Mouse (Mus musculus) fat pad, adult 2 months (tissue): ENCODE measurements around the gene Ssbp2.

ENCODE experiments used
- DNase-seq: peaks from one replicate; pipeline ENCODE4 v3.0.0-alpha.2; 2011; ENCODE audit warnings: low read depth, low spot score; ENCODE audit errors: extremely low read depth

Gene Ssbp2

DNA sequence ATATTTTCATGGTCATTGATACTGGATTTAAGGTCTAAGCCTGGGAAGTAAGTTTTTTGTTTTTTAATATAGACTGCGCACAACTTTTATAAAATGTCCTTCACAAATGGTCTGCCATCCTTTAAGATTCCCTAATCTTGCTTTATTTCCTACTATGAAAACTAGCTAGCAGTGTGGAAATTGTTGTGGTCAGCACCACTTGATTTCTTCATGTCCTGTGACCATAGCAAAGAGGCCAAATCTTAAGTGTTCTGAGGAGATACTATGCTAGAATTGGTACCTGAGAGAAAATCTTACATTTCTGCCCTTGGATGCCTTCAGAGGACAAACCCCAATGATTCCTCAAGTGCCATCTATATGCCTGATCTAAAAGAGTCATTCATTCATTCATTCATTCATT, 60.9 kb downstream of the Ssbp2 start:
- DNase-seq: no peak

DNA sequence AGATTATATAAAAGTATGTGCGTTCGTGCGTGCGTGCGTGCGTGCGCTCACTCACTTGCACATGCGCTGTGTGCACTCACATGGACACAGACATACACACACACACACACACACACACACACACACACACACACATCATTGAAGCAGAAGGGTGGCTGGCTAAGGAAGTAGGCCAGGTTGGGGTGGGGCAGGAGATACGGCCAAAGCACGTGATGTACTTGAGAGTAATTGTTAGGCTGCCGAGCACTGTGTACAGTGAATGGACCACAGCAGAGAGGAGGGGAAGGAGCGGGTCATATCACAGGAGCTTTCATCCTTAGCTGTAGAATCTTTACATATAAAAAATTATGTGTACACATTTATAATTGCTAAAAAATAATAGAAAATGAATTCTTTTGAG, 66.0 kb downstream of the Ssbp2 start:
- DNase-seq: no peak

DNA sequence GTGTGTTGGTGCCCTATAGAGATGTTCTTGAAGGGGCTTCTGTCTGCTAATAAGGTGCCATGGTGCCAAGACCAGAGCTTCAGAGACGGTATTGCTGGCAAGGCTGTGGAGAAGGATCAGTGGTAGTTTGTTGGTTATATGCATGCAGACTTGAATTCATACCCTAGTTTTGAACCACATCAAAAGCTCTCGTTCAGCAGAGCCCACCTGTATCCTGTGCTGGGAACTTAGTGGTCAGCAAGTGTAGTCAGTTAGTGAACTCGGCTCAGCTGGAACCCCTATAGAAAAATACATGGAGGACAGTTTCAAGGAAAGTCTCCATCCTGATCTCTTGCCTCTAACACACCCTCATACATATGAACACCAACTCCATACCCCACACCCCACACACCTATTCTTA, 69.7 kb downstream of the Ssbp2 start:
- DNase-seq: no peak

DNA sequence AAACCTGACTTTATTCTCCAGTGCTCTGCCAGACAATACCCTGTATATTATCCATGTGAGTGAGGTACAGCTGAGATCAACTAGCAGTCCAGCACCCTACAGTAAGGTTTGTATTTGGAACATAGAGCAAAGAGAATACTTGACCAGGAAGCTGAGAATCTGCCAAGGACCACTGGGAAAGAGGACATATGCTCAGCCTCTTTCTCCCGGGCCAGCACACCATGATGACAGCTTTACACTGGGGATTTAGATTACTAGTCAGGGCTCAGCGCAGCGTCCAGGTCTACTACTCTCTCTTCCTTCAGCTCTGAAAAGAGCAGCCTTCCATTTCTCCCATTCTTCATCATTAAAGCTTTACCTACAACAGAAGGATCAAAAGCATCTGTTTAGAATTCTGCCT, 76.6 kb downstream of the Ssbp2 start:
- no peak for DNase-seq

DNA sequence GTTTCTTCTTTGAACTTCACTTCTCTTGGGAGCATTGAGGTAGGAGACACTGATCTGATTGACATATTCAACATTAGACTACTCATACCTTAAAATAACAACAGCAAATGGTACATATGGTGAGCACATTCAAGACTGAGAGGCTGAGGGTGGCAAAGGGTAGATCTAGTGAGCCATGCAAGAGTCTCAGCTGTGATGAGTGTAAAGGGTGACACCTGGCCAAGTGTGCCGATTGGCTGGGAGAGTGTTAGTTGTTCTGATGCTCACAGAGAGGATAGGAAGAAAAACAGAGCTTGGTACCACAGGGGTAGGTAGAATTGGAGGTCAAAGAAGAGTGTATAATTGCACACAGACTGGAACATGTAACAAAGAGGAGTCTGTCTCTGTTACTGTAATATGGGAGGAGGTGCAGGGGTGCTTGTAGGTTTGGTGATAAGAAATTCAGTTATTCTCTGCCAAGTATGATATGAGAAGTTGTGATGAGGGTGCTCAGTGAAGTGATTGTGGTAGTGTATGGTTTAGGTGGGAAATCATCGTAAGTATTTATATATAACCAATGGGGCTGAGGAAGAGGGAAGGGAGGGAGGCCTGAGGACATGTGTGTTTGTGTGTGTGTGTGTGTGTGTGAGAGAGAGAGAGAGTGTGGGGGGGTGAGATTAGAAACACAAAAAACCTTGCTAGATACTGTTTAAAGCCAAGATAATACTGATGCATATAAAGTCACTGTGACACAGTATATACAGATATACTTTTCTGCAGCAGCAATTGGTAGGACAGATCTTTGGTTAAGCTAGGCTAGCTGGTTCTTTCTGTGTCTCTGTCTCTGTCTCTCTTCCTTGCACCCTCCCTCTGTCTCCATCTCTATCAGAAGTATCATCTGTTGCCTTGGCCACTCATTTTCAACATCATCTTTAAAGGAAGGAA, 80.3 kb downstream of the Ssbp2 start:
- DNase-seq: no peak

DNA sequence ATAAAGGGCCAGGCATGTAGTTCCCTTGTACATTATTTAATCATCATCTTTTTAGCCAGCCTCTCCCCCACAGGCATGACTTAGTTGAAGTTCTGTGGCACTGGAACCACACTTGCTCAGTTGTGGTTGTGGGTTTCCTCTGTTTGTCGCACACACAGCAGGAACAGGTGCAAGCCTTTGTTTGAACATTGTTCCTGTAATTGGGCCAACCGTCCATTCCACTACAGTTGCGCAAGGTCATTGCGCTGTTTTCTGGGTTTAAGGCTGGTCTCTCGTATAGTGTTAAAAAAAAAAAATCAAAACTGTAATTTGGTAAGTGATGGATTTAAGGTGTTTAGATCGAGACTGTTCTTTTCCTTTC, 81.0 kb downstream of the Ssbp2 start:
- no peak for DNase-seq

DNA sequence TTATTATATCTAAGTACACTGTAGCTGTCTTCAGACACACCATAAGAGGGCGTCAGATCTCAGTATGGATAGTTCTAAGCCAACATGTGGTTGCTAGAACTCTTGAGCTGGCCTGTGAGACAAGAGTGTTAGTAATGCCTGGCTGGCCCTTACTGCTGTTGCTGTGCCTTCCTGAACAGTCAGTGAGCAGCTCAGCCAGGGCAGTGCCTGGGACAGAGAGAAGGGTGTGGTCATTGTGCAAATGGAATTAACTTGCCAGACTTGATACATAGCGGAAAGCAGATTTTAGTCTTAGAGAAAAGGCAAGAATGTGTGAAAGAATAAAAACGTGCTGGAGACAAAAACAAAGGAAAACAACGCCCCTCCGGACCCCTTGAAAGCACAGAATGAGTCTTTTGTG, 83.5 kb downstream of the Ssbp2 start:
- DNase-seq: no peak

DNA sequence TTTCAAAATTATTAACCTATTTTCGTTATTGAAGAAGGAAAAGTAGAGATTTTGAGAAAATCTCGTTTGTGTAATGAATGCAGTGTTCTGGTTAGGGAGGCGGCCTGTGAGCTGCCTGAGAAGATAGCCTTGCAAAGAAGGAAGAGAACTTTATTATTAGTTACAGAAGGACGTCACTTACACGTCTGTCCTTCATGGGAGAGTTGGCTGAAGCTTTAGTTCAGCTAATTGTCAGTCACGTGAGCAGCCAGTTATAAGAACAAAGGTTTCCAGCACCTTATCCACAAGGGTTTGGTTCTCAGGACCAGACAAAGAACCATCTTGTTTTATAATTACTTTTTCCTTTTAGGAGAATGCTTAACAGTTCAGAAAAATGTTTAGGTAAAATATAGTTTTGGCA, 104.0 kb downstream of the Ssbp2 start:
- DNase-seq: no peak

DNA sequence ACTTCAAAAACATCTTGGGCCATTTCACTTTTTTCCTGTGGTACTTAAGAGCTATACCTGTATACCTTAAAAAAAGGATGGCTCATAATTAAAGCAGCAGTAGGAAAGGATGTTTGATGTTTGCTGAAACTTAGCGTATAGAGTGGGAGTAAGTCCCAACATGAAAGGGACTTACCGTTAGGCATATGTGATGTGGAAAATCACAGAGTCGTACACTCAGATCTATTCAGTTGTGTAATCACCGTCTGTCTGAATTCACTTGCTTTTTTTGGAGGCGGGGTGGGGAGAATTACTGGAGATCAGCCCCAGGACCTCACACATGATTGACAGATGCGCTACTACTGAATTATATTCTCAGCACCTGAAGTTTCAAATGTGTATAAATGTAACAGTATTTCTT, 104.7 kb downstream of the Ssbp2 start:
- DNase-seq: no peak

DNA sequence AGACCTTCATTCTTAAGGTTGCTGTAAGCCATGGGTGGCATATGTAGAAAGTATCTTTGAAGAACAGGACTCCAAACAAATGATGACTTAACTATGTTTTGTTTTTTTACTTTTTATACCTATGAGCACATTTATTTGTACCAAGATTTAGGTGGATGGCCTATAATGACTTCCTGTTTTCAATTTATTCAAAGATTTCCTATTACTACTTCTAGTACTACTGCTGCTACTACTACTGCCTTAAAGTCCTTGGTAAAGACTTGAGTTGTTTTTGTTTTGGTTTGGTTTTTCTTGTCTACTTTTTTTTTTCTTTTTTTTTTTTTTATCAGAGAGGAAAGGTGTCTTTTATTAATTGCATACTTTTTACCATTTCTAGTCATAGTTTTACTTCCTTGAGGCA, 121.4 kb downstream of the Ssbp2 start:
- DNase-seq: no peak

DNA sequence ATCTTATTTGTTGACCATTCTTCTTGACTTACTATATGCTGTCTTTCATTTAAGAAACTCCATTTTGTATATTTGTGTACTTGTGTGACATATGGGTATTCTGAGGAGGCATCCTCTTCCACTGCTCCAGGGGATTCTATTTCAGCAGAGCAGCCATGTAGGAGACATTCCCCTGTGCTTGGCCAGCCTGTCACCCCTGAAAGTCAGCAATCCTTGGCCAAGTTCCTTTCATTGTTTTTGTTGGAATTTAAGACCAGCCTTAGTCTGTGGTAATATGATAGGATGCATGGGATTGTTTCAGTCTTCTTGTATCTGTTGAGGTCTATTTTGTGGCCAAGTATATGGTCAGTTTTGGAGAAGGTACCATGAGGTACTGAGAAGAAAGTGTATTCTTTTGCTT, 122.1 kb downstream of the Ssbp2 start:
- no peak for DNase-seq

DNA sequence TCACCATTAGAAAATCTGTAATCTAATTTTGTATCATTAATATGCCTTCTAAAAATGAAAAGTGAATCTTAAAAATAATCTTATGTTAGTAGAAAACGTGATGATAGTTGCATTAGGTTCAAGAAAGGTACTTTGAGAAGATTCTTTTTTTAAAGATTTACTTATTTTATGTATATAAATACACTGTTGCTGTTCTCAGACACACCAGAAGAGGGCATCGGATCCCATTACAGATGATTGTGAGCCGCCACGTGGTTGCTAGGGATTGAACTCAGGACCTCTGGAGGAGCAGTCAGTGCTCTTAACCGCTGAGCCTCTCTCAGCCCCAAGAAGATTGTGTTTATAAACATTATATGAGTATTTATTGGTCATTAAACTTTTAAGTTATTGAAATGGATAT, 126.3 kb downstream of the Ssbp2 start:
- no peak for DNase-seq

DNA sequence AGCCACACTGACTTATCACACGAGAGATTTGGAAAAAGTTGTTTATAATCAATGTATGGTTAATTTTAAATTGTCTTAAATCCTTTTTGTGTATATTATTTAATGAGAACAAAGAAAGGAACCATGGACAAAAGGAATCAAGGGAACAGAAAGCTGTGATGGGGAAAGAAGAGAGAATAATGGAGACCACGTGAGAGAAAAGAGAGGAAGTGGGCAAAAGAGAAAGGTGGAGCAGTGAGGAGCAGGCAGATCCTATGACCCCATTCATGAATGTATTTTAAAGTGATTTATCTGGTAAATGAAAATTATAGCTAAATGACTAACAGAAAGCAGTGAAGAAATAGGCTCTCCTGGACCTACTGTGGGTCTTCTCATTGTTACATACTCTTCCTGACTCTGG, 128.4 kb downstream of the Ssbp2 start:
- no peak for DNase-seq

DNA sequence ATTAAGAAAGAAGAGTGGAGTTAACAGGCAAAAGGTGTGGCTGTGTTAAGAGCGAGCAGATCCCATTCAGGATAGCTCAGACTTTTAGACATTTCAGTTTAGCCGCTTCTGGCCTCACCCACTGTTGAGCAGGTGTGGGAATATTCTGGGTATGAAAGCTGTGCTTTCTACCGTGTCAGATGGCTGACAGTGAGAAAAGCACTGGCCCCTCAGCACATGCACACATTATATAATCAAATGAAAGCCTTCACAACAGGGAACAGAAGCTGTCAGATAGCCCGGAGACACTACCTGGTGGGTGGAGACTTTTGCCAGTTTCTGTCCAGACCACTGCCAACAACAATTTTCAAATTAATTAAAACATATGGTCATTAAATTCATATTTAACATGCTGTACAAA, 131.8 kb downstream of the Ssbp2 start:
- no peak for DNase-seq

DNA sequence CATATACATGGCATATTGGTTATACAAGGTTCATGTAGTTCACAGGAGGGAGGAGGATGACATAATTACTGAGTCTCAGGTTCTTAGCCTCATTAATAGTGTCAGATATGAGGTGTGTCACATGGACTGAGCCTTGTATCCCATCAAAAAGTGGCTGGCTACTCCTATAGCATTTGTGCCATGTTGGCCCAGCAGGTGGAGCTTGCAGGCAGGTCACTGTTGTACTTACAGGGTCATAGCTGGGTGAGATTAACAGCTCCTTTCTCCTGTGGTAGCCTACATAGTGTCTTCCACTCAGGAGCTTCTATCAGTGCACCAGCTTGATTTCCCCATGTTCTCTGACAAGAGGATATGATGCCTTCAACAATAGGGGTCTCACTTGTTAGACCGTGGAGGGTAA, 135.2 kb downstream of the Ssbp2 start:
- no peak for DNase-seq

DNA sequence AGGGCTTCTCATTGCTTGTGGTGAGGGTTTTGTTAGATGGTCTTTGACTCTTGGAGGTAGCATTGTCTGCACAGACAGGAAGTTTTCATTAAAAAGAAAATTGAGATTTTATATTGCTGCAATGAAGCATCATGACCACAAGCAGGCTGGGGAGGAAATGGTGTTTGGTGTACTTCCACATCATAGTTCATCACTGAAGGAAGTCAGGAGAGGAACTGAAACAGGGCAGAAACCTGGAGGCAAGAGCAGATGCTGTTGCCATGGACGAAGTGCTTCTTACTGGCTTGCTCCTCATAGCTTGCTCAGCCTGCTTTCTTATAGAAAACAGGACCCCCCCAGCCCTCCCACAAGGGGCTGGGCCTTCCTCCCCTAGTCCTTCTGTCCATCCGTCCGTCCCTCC, 139.5 kb downstream of the Ssbp2 start:
- no peak for DNase-seq

DNA sequence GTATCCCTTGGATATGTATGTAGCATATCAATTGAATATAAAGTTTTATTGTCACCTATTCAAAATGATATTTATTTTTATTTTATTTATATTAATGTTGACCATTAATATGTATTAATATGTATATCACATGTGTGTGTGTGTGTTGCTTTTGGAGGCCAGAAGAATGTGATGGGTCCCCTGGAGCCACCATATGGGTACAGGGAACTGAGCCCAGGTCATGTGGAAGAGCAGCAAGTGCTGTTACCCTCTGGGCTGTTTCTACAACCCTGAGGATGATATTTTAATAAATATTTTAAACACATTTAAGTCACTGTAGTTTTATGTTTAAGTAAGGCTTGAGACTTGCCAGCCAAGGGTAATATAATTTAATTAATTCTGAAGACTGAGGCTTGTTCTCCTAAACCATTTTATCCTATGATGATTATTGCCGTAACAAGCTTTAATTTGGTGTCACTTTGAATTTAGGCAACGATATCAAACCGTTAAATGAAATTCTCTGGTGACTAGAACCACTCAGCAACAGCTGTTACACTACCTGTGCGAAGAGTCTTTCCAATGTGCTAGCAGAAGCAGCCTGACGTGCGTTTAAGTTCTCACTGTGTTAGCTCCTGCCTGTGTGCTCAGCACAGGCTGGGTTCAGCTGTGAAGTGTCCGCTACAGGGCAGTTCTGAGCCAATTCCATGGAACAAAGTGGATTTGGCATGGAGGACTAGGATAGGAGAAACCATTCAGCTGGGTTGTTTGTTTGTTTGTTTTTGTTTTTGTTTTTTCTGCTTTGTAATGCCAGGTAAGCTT, 145.2 kb downstream of the Ssbp2 start:
- no peak for DNase-seq

DNA sequence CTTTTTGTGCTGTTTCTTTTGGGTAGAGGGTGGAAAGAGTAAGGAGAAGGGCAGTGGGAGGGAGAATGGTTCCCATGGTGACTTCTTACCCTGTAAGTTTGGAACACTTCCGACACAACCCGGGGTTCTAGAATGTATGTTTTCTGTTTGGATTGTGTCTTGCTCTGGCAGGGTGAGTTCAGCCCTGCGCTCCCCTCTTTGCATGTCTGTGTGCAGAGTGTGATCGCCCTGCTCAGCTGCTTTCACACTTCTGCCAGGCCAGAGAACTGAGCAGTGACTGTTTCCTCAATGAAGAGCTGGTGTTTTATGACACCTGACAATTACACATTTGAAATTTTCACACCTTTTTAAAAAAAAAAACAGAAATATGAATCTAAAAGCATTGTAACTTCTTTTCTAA, 150.5 kb downstream of the Ssbp2 start:
- no peak for DNase-seq

DNA sequence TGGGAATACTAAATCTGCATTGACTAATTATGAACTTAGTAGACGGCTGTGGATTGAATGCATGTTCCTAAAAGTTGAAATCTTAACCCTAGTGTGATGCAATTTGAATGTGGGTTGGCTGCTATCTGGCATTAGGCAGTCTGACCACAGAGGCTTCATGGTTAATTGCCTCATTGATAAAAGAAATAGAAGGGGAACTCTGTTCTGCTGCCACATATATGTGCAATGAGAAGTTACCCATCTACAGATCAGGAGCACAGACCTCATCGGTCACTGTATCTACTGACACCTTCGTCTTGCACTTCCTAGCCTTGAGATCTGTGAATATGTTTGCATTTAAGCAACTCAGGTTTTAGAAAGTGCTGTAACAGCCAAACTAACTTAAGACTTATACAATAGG, 151.8 kb downstream of the Ssbp2 start:
- DNase-seq: no peak

DNA sequence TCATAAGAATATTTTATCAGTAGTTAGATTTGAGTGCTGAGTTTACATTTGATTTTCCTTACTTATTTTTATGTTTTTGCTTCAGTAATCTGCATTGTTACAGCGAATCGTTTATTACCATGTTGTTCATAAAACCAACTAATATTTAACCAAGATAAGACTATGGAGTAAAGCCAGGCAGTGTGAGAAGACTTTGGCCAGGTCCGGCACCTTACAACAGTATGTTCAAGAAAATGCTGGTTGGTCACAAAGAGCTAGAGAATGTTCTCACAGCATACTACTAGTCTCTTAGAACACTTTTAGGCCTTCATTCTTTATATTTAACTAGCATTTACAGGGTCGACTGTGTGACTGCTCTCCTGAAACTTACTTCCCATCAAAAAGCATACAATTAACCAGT, 152.5 kb downstream of the Ssbp2 start:
- no peak for DNase-seq

DNA sequence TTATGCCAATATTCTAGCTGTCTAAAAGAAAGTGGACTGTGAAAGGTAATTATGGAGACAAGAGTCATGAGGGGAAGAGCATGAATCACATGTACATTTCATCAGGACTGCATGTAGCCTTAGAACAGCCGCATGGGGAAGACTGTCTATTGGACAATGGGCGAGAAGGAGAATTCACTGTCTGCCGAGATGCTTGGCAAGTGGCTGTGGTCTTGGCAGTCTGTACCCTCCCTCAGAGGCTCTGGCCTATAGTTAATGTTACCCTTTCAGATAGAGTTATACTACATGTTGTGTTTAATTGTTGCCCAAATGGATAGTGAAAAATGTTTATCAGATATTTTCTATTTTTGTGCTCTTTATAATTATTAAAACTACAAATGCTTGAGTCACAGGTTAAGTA, 156.0 kb downstream of the Ssbp2 start:
- no peak for DNase-seq

DNA sequence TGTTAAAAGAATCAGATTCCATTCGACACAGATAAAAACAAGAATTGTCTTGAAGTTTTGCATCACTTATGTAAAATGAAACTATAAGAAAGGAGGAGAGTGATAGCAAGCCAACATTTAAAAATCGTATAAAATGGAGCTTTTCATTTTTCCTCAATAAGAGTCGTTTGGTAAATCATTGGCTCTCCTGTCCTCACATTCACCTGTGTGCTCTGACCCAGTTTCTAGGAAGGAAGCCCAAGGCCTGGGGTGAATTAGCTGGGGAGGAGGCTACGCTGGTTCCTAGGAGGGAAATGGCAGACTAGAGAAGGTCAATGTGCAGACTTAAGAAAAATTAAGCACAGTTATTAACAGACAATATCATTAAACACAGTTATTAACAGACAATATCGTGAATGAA, 156.8 kb downstream of the Ssbp2 start:
- DNase-seq: no peak
